Mouse (Mus musculus) megakaryocyte-erythroid progenitor cell, adult 5-6 weeks (primary cell): ENCODE results near the gene Rad17. TPM values are rescaled to one million over a fixed set of nuclear protein-coding genes. Genes with fewer than 3 reads are reported as not detected.

Source experiments
- ATAC-seq: replicated peaks from 2 replicates; pipeline ENCODE4 v1.8.0; 2016; ENCODE audit warnings: mild to moderate bottlenecking, inconsistent platforms; ENCODE audit not compliant: severe bottlenecking, poor library complexity, low FRiP score, low TSS enrichment
- total RNA-seq, 2 experiments: library from RNA; stranded (forward) in 1 of 2; stranded (reverse) in 1 of 2; fragments of 200-1000, 215-1000 nt in 1 of 2; fragments of >200 nt in 1 of 2; fragmentation: Nextera tagmentation in 1 of 2; gene quantifications; 2 replicates each; pipeline ENCODE4 v1.2.3; 2014 to 2017

Rad17 gene
- total RNA-seq, 2 experiments from 2014 or later, result 34.6 to 51.5 TPM

DNA sequence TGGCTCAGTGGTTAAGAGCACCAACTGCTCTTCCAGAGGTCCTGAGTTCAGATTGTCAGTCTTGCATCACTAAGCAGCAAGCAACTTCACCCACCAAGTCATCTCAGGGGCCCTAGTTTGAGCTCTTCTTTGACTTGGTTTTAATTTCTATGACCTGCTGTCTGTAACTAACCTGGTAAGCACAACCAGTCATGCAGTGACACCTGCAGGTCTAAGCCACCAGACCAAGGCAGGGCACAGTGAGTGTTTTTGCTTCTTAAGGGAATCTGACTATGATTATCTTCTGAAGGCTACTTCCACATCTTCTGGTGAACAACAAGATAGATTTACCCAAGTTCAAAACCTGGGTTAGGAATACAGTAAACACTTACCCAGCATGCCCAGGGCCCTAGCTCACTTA lies 70.9 kb downstream of the Rad17 start:
- no peak for ATAC-seq

DNA sequence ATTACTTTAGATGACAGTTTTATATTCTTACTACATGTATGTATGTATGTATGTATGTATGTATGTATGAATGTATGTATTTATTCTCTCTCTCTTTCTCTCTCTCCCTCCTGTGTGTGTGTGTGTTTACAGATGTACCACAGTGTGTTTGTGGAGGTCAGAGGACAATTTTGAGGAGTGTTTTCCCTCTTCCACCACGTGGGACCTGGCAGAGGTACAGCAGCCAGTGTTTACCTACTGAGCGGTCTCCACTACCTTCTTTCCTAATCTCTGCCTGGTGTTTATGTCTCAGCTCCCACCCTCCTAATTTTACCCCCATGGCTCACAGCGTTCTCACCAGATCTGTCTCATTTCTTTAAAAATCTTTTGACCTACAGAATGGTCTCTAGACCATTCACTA lies 71.6 kb downstream of the Rad17 start:
- no peak for ATAC-seq

DNA sequence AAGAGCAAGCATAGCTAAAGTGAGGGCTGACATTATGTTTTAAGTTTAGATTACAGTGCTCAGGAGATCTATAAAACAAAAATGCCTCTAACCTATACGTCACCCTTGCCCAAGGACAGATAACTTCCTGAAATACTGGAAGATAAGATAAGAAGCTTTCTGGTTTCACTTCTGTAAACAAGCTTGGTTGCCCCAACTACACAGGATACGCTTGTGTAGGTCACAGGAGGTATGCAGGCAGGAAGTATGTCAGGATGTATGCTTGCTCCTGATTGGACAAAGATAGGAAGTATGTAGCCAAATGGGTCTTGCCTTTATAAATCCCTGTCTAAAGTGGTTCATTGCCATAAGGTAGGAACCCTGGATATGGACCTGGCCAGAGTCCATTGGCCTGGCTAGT lies 74.9 kb downstream of the Rad17 start:
- ATAC-seq, result peak; percentile 58; the same call in 1 of the 2 replicates

DNA sequence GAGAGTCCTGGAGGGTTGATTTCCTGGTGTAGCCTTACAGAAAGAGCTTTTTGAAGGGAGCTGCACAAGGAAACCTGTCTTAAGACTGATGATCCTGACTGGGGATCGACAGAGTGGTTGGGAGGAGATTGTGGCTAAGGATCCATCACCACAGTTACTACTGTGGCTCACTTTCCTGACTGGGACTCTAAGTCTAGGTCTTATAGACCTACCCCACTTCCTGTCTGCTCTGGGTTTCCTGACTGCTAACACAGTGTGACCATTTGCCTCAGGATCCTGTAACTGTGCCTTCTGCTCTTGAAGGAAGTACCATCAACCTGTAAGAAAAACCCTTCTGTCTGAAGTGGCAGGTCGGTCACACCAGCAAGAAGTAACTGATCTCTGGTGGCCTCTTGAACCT lies 80.1 kb downstream of the Rad17 start:
- no peak for ATAC-seq

DNA sequence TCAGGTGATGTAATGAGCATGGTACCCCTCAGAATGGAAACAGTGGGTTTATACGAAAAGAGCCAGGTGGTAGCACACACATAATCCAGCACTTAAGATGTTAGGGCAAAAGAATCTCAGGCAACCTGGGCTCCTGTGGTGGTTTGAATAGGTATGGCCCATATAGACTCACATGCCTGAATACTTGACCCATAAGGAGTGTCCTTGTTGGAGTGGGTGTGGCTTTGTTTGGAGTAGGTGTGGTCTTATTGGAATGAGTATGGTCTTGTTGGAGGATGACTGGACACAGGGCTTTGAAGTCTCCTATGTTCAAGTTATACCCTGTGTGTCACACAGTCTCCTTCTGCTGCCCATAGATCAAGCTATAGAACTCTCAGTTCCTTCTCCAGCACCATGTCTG lies 82.5 kb downstream of the Rad17 start:
- ATAC-seq, result no peak

Other genes starting within 250 kb of the Rad17 start
- not detected in 2 replicates for gene Naip1, start 198.2 kb downstream of the Rad17 start, total RNA-seq (2014; fragmentation: Nextera tagmentation)
- not detected in 2 replicates for gene Naip1, start 198.2 kb downstream of the Rad17 start, total RNA-seq (2017)
- 56.9 and 85.2 TPM in 2 replicates for gene Gtf2h2, start 158.5 kb downstream of the Rad17 start, total RNA-seq (2014; fragmentation: Nextera tagmentation)
- 89.8 and 98.7 TPM in 2 replicates for gene Gtf2h2, start 158.5 kb downstream of the Rad17 start, total RNA-seq (2017)
- not detected in 2 replicates for gene Ocln, start 98.3 kb downstream of the Rad17 start, total RNA-seq (2014; fragmentation: Nextera tagmentation)
- gene Ocln, start 98.3 kb downstream of the Rad17 start, total RNA-seq (2017), result not detected in 2 replicates
- 0.74 and 1.7 TPM in 2 replicates for gene Marveld2, start 34.1 kb downstream of the Rad17 start, total RNA-seq (2014; fragmentation: Nextera tagmentation)
- gene Marveld2, start 34.1 kb downstream of the Rad17 start, total RNA-seq (2017), result 1.3 and 2.1 TPM in 2 replicates
- gene Ak6, start 72 bp downstream of the Rad17 start, total RNA-seq (2014; fragmentation: Nextera tagmentation), result 266 and 321 TPM in 2 replicates
- gene Ak6, start 72 bp downstream of the Rad17 start, total RNA-seq (2017), result 395 and 432 TPM in 2 replicates
- gene Taf9, start 528 bp upstream of the Rad17 start, total RNA-seq (2014; fragmentation: Nextera tagmentation), result 19.2 and 24.7 TPM in 2 replicates
- 23.6 and 28.5 TPM in 2 replicates for gene Taf9, start 528 bp upstream of the Rad17 start, total RNA-seq (2017)
- 0.90 and 3.6 TPM in 2 replicates for gene Ccdc125, start 18.7 kb upstream of the Rad17 start, total RNA-seq (2014; fragmentation: Nextera tagmentation)
- gene Ccdc125, start 18.7 kb upstream of the Rad17 start, total RNA-seq (2017), result 6.4 and 9.2 TPM in 2 replicates
- gene Cdk7, start 79.9 kb upstream of the Rad17 start, total RNA-seq (2014; fragmentation: Nextera tagmentation), result 69.6 and 73.5 TPM in 2 replicates
- gene Cdk7, start 79.9 kb upstream of the Rad17 start, total RNA-seq (2017), result 66.7 and 69.1 TPM in 2 replicates
- gene Mrps36, start 93.6 kb upstream of the Rad17 start, total RNA-seq (2014; fragmentation: Nextera tagmentation), result 122 and 137 TPM in 2 replicates
- 92.3 and 159 TPM in 2 replicates for gene Mrps36, start 93.6 kb upstream of the Rad17 start, total RNA-seq (2017)
- 58.3 and 100 TPM in 2 replicates for gene Cenph, start 124.8 kb upstream of the Rad17 start, total RNA-seq (2014; fragmentation: Nextera tagmentation)
- gene Cenph, start 124.8 kb upstream of the Rad17 start, total RNA-seq (2017), result 67.0 and 95.9 TPM in 2 replicates
- 99.3 and 102 TPM in 2 replicates for gene Ccnb1, start 135.5 kb upstream of the Rad17 start, total RNA-seq (2014; fragmentation: Nextera tagmentation)
- gene Ccnb1, start 135.5 kb upstream of the Rad17 start, total RNA-seq (2017), result 150 and 153 TPM in 2 replicates
- 48.1 and 53.9 TPM in 2 replicates for gene Slc30a5, start 182.4 kb upstream of the Rad17 start, total RNA-seq (2014; fragmentation: Nextera tagmentation)
- gene Slc30a5, start 182.4 kb upstream of the Rad17 start, total RNA-seq (2017), result 83.5 and 95.2 TPM in 2 replicates